Mouse (Mus musculus): ENCODE measurements around the gene Gstt2. TPM values are rescaled to one million over a fixed set of nuclear protein-coding genes. Genes with fewer than 3 reads are reported as not detected.
A peak's percentile ranks its signal among the peaks of the same experiment; 100 is the strongest.

Gene Gstt2
- polyA plus RNA-seq, 1 experiment from 2014 or later = 4.3 TPM

GRCm38 (mm10) chr10:75833456-75834080, 3.7 kb downstream of the Gstt2 start:
- ATAC-seq (ENCODE audit: low read depth) = no peak
- 15% methylated on average over 21 of the region's 21 CpGs for whole genome bisulfite sequencing
- Histone ChIP-seq H3K36me3 (ENCODE audit: control insufficient read depth, insufficient read depth, low read length) (no peaks in the 10 kb centered on the region), H3K9me3 (ENCODE audit: control insufficient read depth, low read length) (no peaks in the 10 kb centered on the region), H3K27ac (ENCODE audit: low read depth, low read length) (no peak overlapping the region), H3K27me3 (ENCODE audit: control insufficient read depth, insufficient read depth, low read length) (peaks cover 2% of the 10 kb centered on the region; the same call in 1 of the 2 replicates), H3K4me1 (ENCODE audit: control insufficient read depth, insufficient read depth, low read length) (peaks cover 14% of the 10 kb centered on the region), H3K9ac (replicated peaks; ENCODE audit: low read depth, low read length) (no peak overlapping the region), H3K4me3 (ENCODE audit: low read depth, low read length) (peak overlapping the region; percentile 30), H3K4me2 (ENCODE audit: low read depth, low read length) (peak overlapping the region; percentile 51)

GRCm38 (mm10) chr10:75832272-75832895, 4.8 kb downstream of the Gstt2 start:
- Histone ChIP-seq H3K9me3 (ENCODE audit: control insufficient read depth, low read length) (no peaks in the 10 kb centered on the region), H3K27ac (ENCODE audit: low read depth, low read length) (no peak overlapping the region), H3K9ac (replicated peaks; ENCODE audit: low read depth, low read length) (no peak overlapping the region), H3K27me3 (ENCODE audit: control insufficient read depth, insufficient read depth, low read length) (peaks cover 2% of the 10 kb centered on the region; the same call in 1 of the 2 replicates), H3K4me2 (ENCODE audit: low read depth, low read length) (no peak overlapping the region), H3K36me3 (ENCODE audit: control insufficient read depth, insufficient read depth, low read length) (no peaks in the 10 kb centered on the region), H3K4me3 (ENCODE audit: low read depth, low read length) (no peak overlapping the region), H3K4me1 (ENCODE audit: control insufficient read depth, insufficient read depth, low read length) (peaks cover 10% of the 10 kb centered on the region; the same call in 1 of the 2 replicates)
- no peak for ATAC-seq (ENCODE audit: low read depth)
- WGBS = 74% methylated on average over 13 of the region's 13 CpGs

GRCm38 (mm10) chr10:75830275-75830670, 7.0 kb downstream of the Gstt2 start:
- H3K36me3 ChIP-seq (ENCODE audit: control insufficient read depth, insufficient read depth, low read length) = no peaks in the 10 kb centered on the region
- no peak overlapping the region for H3K9ac ChIP-seq (replicated peaks; ENCODE audit: low read depth, low read length)
- no peak overlapping the region for H3K27ac ChIP-seq (ENCODE audit: low read depth, low read length)
- no peak overlapping the region for H3K4me2 ChIP-seq (ENCODE audit: low read depth, low read length)
- peaks cover 2% of the 10 kb centered on the region; the same call in 1 of the 2 replicates for H3K27me3 ChIP-seq (ENCODE audit: control insufficient read depth, insufficient read depth, low read length)
- no peak for ATAC-seq (ENCODE audit: low read depth)
- no peaks in the 10 kb centered on the region for H3K9me3 ChIP-seq (ENCODE audit: control insufficient read depth, low read length)
- 92% methylated on average over 2 of the region's 2 CpGs for WGBS
- no peak overlapping the region for H3K4me3 ChIP-seq (ENCODE audit: low read depth, low read length)
- peaks cover 5% of the 10 kb centered on the region; the same call in 1 of the 2 replicates for H3K4me1 ChIP-seq (ENCODE audit: control insufficient read depth, insufficient read depth, low read length)

- no peak overlapping the region for H3K4me3 ChIP-seq (ENCODE audit: low read depth, low read length)
- H3K9ac ChIP-seq (replicated peaks; ENCODE audit: low read depth, low read length) = no peak overlapping the region
- no peaks in the 10 kb centered on the region for H3K36me3 ChIP-seq (ENCODE audit: control insufficient read depth, insufficient read depth, low read length)
- 94% methylated on average over 2 of the region's 2 CpGs for WGBS
- H3K4me1 ChIP-seq (ENCODE audit: control insufficient read depth, insufficient read depth, low read length) = peaks cover 5% of the 10 kb centered on the region; the same call in 1 of the 2 replicates
- no peak overlapping the region for H3K4me2 ChIP-seq (ENCODE audit: low read depth, low read length)
- ATAC-seq (ENCODE audit: low read depth) = no peak
- H3K9me3 ChIP-seq (ENCODE audit: control insufficient read depth, low read length) = no peaks in the 10 kb centered on the region
- no peak overlapping the region for H3K27ac ChIP-seq (ENCODE audit: low read depth, low read length)
- peaks cover 2% of the 10 kb centered on the region; the same call in 1 of the 2 replicates for H3K27me3 ChIP-seq (ENCODE audit: control insufficient read depth, insufficient read depth, low read length)
Observed at GRCm38 (mm10) chr10:75829529-75830274, 7.5 kb downstream of the Gstt2 start.

GRCm38 (mm10) chr10:75828500-75828931, 8.7 kb downstream of the Gstt2 start:
- no peak for ATAC-seq (ENCODE audit: low read depth)
- H3K4me2 ChIP-seq (ENCODE audit: low read depth, low read length) = no peak overlapping the region
- no peaks in the 10 kb centered on the region for H3K4me1 ChIP-seq (ENCODE audit: control insufficient read depth, insufficient read depth, low read length)
- H3K9ac ChIP-seq (replicated peaks; ENCODE audit: low read depth, low read length) = no peak overlapping the region
- no peak overlapping the region for H3K27ac ChIP-seq (ENCODE audit: low read depth, low read length)
- no peaks in the 10 kb centered on the region for H3K9me3 ChIP-seq (ENCODE audit: control insufficient read depth, low read length)
- H3K4me3 ChIP-seq (ENCODE audit: low read depth, low read length) = no peak overlapping the region
- no peaks in the 10 kb centered on the region for H3K36me3 ChIP-seq (ENCODE audit: control insufficient read depth, insufficient read depth, low read length)
- 0 out of 2 replicates have a peak, but pooled peaks cover 2% of the 10 kb centered on the region for H3K27me3 ChIP-seq (ENCODE audit: control insufficient read depth, insufficient read depth, low read length)

- Histone ChIP-seq H3K27ac (ENCODE audit: low read depth, low read length) (no peak overlapping the region), H3K36me3 (ENCODE audit: control insufficient read depth, insufficient read depth, low read length) (no peaks in the 10 kb centered on the region), H3K4me2 (ENCODE audit: low read depth, low read length) (no peak overlapping the region), H3K9me3 (ENCODE audit: control insufficient read depth, low read length) (no peaks in the 10 kb centered on the region), H3K4me1 (ENCODE audit: control insufficient read depth, insufficient read depth, low read length) (no peaks in the 10 kb centered on the region), H3K9ac (replicated peaks; ENCODE audit: low read depth, low read length) (no peak overlapping the region), H3K4me3 (ENCODE audit: low read depth, low read length) (no peak overlapping the region), H3K27me3 (ENCODE audit: control insufficient read depth, insufficient read depth, low read length) (no peaks in the 10 kb centered on the region)
- 88% methylated on average over 4 of the region's 4 CpGs for WGBS
- no peak for ATAC-seq (ENCODE audit: low read depth)
Observed at GRCm38 (mm10) chr10:75827668-75828360, 9.4 kb downstream of the Gstt2 start.

GRCm38 (mm10) chr10:75824530-75824929, 12.7 kb downstream of the Gstt2 start:
- Histone ChIP-seq H3K4me3 (ENCODE audit: low read depth, low read length) (no peak overlapping the region), H3K4me1 (ENCODE audit: control insufficient read depth, insufficient read depth, low read length) (no peaks in the 10 kb centered on the region), H3K4me2 (ENCODE audit: low read depth, low read length) (no peak overlapping the region), H3K27ac (ENCODE audit: low read depth, low read length) (no peak overlapping the region), H3K27me3 (ENCODE audit: control insufficient read depth, insufficient read depth, low read length) (no peaks in the 10 kb centered on the region), H3K9ac (replicated peaks; ENCODE audit: low read depth, low read length) (no peak overlapping the region), H3K36me3 (ENCODE audit: control insufficient read depth, insufficient read depth, low read length) (no peaks in the 10 kb centered on the region), H3K9me3 (ENCODE audit: control insufficient read depth, low read length) (no peaks in the 10 kb centered on the region)
- ATAC-seq (ENCODE audit: low read depth) = no peak
- WGBS = 90% methylated on average over 4 of the region's 4 CpGs

- Histone ChIP-seq H3K4me2 (ENCODE audit: low read depth, low read length) (no peak overlapping the region), H3K27me3 (ENCODE audit: control insufficient read depth, insufficient read depth, low read length) (no peaks in the 10 kb centered on the region), H3K9me3 (ENCODE audit: control insufficient read depth, low read length) (no peaks in the 10 kb centered on the region), H3K27ac (ENCODE audit: low read depth, low read length) (no peak overlapping the region), H3K4me1 (ENCODE audit: control insufficient read depth, insufficient read depth, low read length) (no peaks in the 10 kb centered on the region), H3K36me3 (ENCODE audit: control insufficient read depth, insufficient read depth, low read length) (no peaks in the 10 kb centered on the region), H3K4me3 (ENCODE audit: low read depth, low read length) (no peak overlapping the region), H3K9ac (replicated peaks; ENCODE audit: low read depth, low read length) (no peak overlapping the region)
- no peak for ATAC-seq (ENCODE audit: low read depth)
- WGBS = 89% methylated on average over 1 of the region's 1 CpGs
Observed at GRCm38 (mm10) chr10:75823782-75824181, 13.4 kb downstream of the Gstt2 start.
